Mouse (Mus musculus): ENCODE data around the gene Khsrp. TPM values are rescaled to one million over a fixed set of nuclear protein-coding genes. Genes with fewer than 3 reads are reported as not detected.
"Not testable (repeated sequence)": the region's sequence is repeated elsewhere in the genome, so short reads cannot be mapped to it uniquely, and the experiment has no call there.

Khsrp gene
- polyA plus RNA-seq, 1 experiment from 2014 or later = 44.9 TPM

GRCm38 (mm10) chr17:57062011-57062521, 30.7 kb upstream of the Khsrp start:
- peaks cover 27% of the 10 kb centered on the region for H3K27me3 ChIP-seq (ENCODE audit: control insufficient read depth, insufficient read depth, low read length)
- WGBS = under 1% methylated on average over 37 of the region's 39 CpGs
- H3K4me1 ChIP-seq (ENCODE audit: control insufficient read depth, insufficient read depth, low read length) = peaks cover 15% of the 10 kb centered on the region
- no peaks in the 10 kb centered on the region for H3K9me3 ChIP-seq (ENCODE audit: control insufficient read depth, low read length)
- ATAC-seq (ENCODE audit: low FRiP score) (no peak), DNase-seq (ENCODE audit: low spot score, missing footprints) (peak; percentile 89)
- peak overlapping the region; percentile 23 for H3K4me3 ChIP-seq (ENCODE audit: low read depth, low read length)
- no peak overlapping the region for H3K9ac ChIP-seq (ENCODE audit: low read length)
- H3K4me2 ChIP-seq = peak overlapping the region; percentile 36
- H3K27ac ChIP-seq (ENCODE audit: low read depth, low read length) = no peak overlapping the region
- H3K36me3 ChIP-seq (ENCODE audit: control insufficient read depth, insufficient read depth, low read length) = no peaks in the 10 kb centered on the region

DNA sequence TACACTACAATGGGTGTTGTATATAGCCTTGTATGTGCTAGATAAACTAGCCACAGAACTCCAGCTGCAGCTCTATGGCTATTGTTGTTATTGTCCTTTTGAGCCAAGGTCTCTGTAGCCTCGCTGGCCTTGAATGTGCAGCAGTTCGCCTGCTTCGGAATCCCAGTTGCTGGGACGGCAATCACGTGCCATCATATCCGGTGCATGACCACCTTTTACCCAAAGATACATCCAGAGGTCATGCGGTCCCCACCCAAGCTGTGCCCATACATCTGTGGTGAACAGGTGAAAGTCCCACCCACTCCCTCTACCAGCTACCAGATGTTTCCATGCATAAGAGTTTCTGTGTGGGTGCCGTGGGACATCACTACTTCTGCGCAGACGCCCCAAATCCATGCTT, 29.7 kb upstream of the Khsrp start:
- Histone ChIP-seq H3K4me2 (peak overlapping the region; percentile 73), H3K36me3 (ENCODE audit: control insufficient read depth, insufficient read depth, low read length) (0 out of 2 replicates have a peak, but pooled peaks cover 4% of the 10 kb centered on the region), H3K27me3 (ENCODE audit: control insufficient read depth, insufficient read depth, low read length) (peaks cover 27% of the 10 kb centered on the region), H3K4me1 (ENCODE audit: control insufficient read depth, insufficient read depth, low read length) (peaks cover 15% of the 10 kb centered on the region), H3K27ac (ENCODE audit: low read depth, low read length) (no peak overlapping the region), H3K4me3 (ENCODE audit: low read depth, low read length) (peak overlapping the region; percentile 79; the same call in 1 of the 2 replicates), H3K9me3 (ENCODE audit: control insufficient read depth, low read length) (no peaks in the 10 kb centered on the region), H3K9ac (ENCODE audit: low read length) (peak overlapping the region; percentile 55; the same call in 1 of the 2 replicates)
- peak; percentile 87 for DNase-seq (ENCODE audit: low spot score, missing footprints)
- ATAC-seq (ENCODE audit: low FRiP score) = no peak; the same call in 1 of the 2 replicates
- WGBS = 47% methylated on average over 10 of the region's 10 CpGs

DNA sequence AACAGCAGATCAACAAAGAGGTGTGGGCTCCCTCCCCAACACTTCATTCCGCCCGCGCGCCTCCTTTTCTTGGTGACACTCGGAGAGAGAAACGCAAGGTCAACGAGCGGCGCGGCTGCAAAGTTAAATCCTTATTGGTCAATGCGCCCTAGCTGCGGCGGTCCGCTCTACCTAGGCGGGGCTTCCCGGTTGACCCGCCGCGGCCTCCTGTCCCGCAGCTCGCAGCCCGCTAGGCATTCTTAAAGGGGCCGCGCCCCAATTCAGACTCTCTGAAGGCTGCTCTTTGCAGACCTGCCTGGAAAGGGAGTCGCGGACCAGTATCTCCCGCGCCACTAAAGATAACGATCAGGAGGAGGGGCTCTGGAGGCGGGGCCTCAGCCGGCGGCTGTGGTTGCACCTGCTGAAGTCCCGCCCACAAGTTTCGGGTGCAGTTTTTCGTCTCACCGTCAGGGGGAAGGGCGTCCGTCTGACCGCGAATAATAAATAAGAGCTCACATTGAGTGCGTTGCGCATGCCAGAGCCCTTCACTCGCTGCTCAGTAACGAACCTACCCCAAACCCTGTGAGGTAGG, 29.0 kb upstream of the Khsrp start:
- Histone ChIP-seq H3K27me3 (ENCODE audit: control insufficient read depth, insufficient read depth, low read length) (peaks cover 27% of the 10 kb centered on the region), H3K4me1 (ENCODE audit: control insufficient read depth, insufficient read depth, low read length) (peaks cover 15% of the 10 kb centered on the region), H3K9me3 (ENCODE audit: control insufficient read depth, low read length) (no peaks in the 10 kb centered on the region), H3K36me3 (ENCODE audit: control insufficient read depth, insufficient read depth, low read length) (0 out of 2 replicates have a peak, but pooled peaks cover 4% of the 10 kb centered on the region), H3K9ac (ENCODE audit: low read length) (peak overlapping the region; percentile 55), H3K4me3 (ENCODE audit: low read depth, low read length) (peak overlapping the region; percentile 79), H3K4me2 (peak overlapping the region; percentile 73), H3K27ac (ENCODE audit: low read depth, low read length) (peak overlapping the region; percentile 72)
- under 1% methylated on average over 44 of the region's 44 CpGs for WGBS
- peak; percentile 100 for DNase-seq (ENCODE audit: low spot score, missing footprints)
- peak; percentile 93 for ATAC-seq (ENCODE audit: low FRiP score)

GRCm38 (mm10) chr17:57059486-57059977, 28.2 kb upstream of the Khsrp start, which contains the start of gene Slc25a23:
Slc25a23 (minus strand) TSS chr17:57059863.
- 1% methylated on average over 25 of the region's 45 CpGs for WGBS

GRCm38 (mm10) chr17:57058891-57059485, 27.7 kb upstream of the Khsrp start, which contains the start of gene Crb3:
Crb3 (plus strand) TSS chr17:57059105.
- Histone ChIP-seq H3K27ac (ENCODE audit: low read depth, low read length) (peak within 1 kb of the TSS; percentile 72), H3K9ac (ENCODE audit: low read length) (peak within 1 kb of the TSS; percentile 82), H3K9me3 (ENCODE audit: control insufficient read depth, low read length) (no peaks in the 10 kb centered on the region), H3K4me3 (ENCODE audit: low read depth, low read length) (peak within 1 kb of the TSS; percentile 79), H3K27me3 (ENCODE audit: control insufficient read depth, insufficient read depth, low read length) (peaks cover 27% of the 10 kb centered on the region), H3K36me3 (ENCODE audit: control insufficient read depth, insufficient read depth, low read length) (0 out of 2 replicates have a peak, but pooled peaks cover 4% of the 10 kb centered on the region), H3K4me2 (peak within 1 kb of the TSS; percentile 73), H3K4me1 (ENCODE audit: control insufficient read depth, insufficient read depth, low read length) (peaks cover 15% of the 10 kb centered on the region)
- WGBS = 0% methylated on average over 17 of the region's 22 CpGs
- ATAC-seq (ENCODE audit: low FRiP score) (no peak; the same call in 1 of the 2 replicates), DNase-seq (ENCODE audit: low spot score, missing footprints) (no peak)

More at GRCm38 (mm10) chr17:57059486-57059977, 28.2 kb upstream of the Khsrp start, which contains the start of gene Slc25a23:
- peak within 1 kb of the TSS; percentile 72 for H3K27ac ChIP-seq (ENCODE audit: low read depth, low read length)
- H3K9ac ChIP-seq (ENCODE audit: low read length) = peak within 1 kb of the TSS; percentile 82
- ATAC-seq (ENCODE audit: low FRiP score) (peak; percentile 79), DNase-seq (ENCODE audit: low spot score, missing footprints) (peak; percentile 96)
- no peaks in the 10 kb centered on the region for H3K9me3 ChIP-seq (ENCODE audit: control insufficient read depth, low read length)
- peak within 1 kb of the TSS; percentile 79 for H3K4me3 ChIP-seq (ENCODE audit: low read depth, low read length)
- 0 out of 2 replicates have a peak, but pooled peaks cover 4% of the 10 kb centered on the region for H3K36me3 ChIP-seq (ENCODE audit: control insufficient read depth, insufficient read depth, low read length)
- H3K4me1 ChIP-seq (ENCODE audit: control insufficient read depth, insufficient read depth, low read length) = peaks cover 15% of the 10 kb centered on the region
- peak within 1 kb of the TSS; percentile 73 for H3K4me2 ChIP-seq
- H3K27me3 ChIP-seq (ENCODE audit: control insufficient read depth, insufficient read depth, low read length) = peaks cover 27% of the 10 kb centered on the region

DNA sequence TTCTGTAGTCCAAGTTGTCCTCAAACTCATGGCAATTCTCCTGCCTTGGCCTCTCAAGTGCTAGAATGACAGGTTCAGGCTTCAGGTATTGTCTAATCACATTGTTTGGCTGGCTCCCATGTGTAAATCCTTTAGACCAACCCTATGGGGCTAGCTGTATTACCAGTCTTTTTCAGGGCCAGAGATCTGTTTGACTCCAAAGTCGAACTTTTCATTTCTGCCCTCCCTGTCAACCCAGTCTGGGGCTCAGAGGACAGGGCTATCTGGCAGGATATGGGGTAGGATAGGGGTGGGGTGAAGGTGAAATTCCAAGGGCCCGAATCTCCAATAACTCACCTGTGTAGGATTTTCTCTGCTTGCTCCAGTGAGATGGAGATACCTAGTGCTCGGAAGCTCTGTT, 24.9 kb upstream of the Khsrp start:
- ATAC-seq (ENCODE audit: low FRiP score) = no peak
- H3K27me3 ChIP-seq (ENCODE audit: control insufficient read depth, insufficient read depth, low read length) = peaks cover 3% of the 10 kb centered on the region
- no peak overlapping the region for H3K27ac ChIP-seq (ENCODE audit: low read depth, low read length)
- no peak overlapping the region for H3K9ac ChIP-seq (ENCODE audit: low read length)
- 90% methylated on average over 3 of the region's 3 CpGs for WGBS
- peaks cover 11% of the 10 kb centered on the region; the same call in 1 of the 2 replicates for H3K36me3 ChIP-seq (ENCODE audit: control insufficient read depth, insufficient read depth, low read length)
- H3K4me3 ChIP-seq (ENCODE audit: low read depth, low read length) = no peak overlapping the region
- peak; percentile 67 for DNase-seq (ENCODE audit: low spot score, missing footprints)
- no peak overlapping the region for H3K4me2 ChIP-seq
- H3K9me3 ChIP-seq (ENCODE audit: control insufficient read depth, low read length) = no peaks in the 10 kb centered on the region
- H3K4me1 ChIP-seq (ENCODE audit: control insufficient read depth, insufficient read depth, low read length) = peaks cover 8% of the 10 kb centered on the region

- ATAC-seq (ENCODE audit: low FRiP score); H3K9me3 ChIP-seq (ENCODE audit: control insufficient read depth, low read length); H3K9ac ChIP-seq (ENCODE audit: low read length); H3K4me3 ChIP-seq (ENCODE audit: low read depth, low read length); H3K4me2 ChIP-seq; H3K4me1 ChIP-seq (ENCODE audit: control insufficient read depth, insufficient read depth, low read length); DNase-seq (ENCODE audit: low spot score, missing footprints); H3K27ac ChIP-seq (ENCODE audit: low read depth, low read length); H3K27me3 ChIP-seq (ENCODE audit: control insufficient read depth, insufficient read depth, low read length): not testable (repeated sequence)
- 88% methylated on average over 4 of the region's 4 CpGs for WGBS
- H3K36me3 ChIP-seq (ENCODE audit: control insufficient read depth, insufficient read depth, low read length) = peaks cover 13% of the 10 kb centered on the region; the same call in 1 of the 2 replicates
Measured at GRCm38 (mm10) chr17:57051679-57052078, 20.4 kb upstream of the Khsrp start.

- WGBS = 93% methylated on average over 3 of the region's 3 CpGs
- H3K27me3 ChIP-seq (ENCODE audit: control insufficient read depth, insufficient read depth, low read length) = no peaks in the 10 kb centered on the region
Measured at GRCm38 (mm10) chr17:57048816-57049215, 17.5 kb upstream of the Khsrp start.

More at GRCm38 (mm10) chr17:57048816-57049215, 17.5 kb upstream of the Khsrp start:
- Histone ChIP-seq H3K4me1 (ENCODE audit: control insufficient read depth, insufficient read depth, low read length) (no peaks in the 10 kb centered on the region), H3K27ac (ENCODE audit: low read depth, low read length) (no peak overlapping the region), H3K9me3 (ENCODE audit: control insufficient read depth, low read length) (no peaks in the 10 kb centered on the region), H3K36me3 (ENCODE audit: control insufficient read depth, insufficient read depth, low read length) (peaks cover 10% of the 10 kb centered on the region; the same call in 1 of the 2 replicates), H3K9ac (ENCODE audit: low read length) (no peak overlapping the region), H3K4me2 (no peak overlapping the region), H3K4me3 (ENCODE audit: low read depth, low read length) (no peak overlapping the region)
- no peak for ATAC-seq (ENCODE audit: low FRiP score)
- no peak for DNase-seq (ENCODE audit: low spot score, missing footprints)
